Mouse (Mus musculus): ENCODE measurements around the gene Ccl11. TPM values are rescaled to one million over a fixed set of nuclear protein-coding genes. Genes with fewer than 3 reads are reported as not detected.

Gene Ccl11
- total RNA-seq, 2 experiments from 2014 or later = 4.6 to 14.4 TPM

Other genes starting within 250 kb of the Ccl11 start
- under 1 TPM in 1 of 2 experiments, not detected in 1; 0.17 TPM for gene 5530401A14Rik, start 197.2 kb upstream of the Ccl11 start, total RNA-seq (2021)
- gene Asic2, start 89.4 kb upstream of the Ccl11 start, total RNA-seq (2021) = 1 to 10 TPM; 2.5 to 3.2 TPM
- 1 to 10 TPM in 1 of 2 experiments, under 1 TPM in 1; 0.80 to 1.7 TPM for gene Ccl2, start 22.3 kb upstream of the Ccl11 start, total RNA-seq (2021)
- gene Gm17268, start 19.3 kb upstream of the Ccl11 start, total RNA-seq (2021) = not detected
- gene Ccl7, start 12.1 kb upstream of the Ccl11 start, total RNA-seq (2021) = under 1 TPM in 1 of 2 experiments, not detected in 1; 0.51 TPM
- gene Ccl12, start 44.0 kb downstream of the Ccl11 start, total RNA-seq (2021) = not detected
- gene Ccl8, start 57.4 kb downstream of the Ccl11 start, total RNA-seq (2021) = 1 to 10 TPM in 1 of 2 experiments, not detected in 1; 2.0 TPM
- not detected for gene Ccl1, start 247.9 kb downstream of the Ccl11 start, total RNA-seq (2021)